In genomic region chr6:134208180-134208952, GRCm38 (mm10) we compare ENCODE assay signal across 8 mouse cellular contexts.
DNase-seq lines count a peak whose midpoint lies in the region; ATAC-seq and TF ChIP-seq lines count a peak whose summit lies in the region.

No protein-coding gene starts in this region.

- ATAC-seq in forebrain, postnatal 0 days: peak; percentile 42
- ATAC-seq in megakaryocyte-erythroid progenitor cell, adult 5-6 weeks (replicated peaks; ENCODE audit: low FRiP score, low TSS enrichment, poor library complexity, severe bottlenecking): peak; percentile 25; the same call in 1 of the 2 replicates
- ATAC-seq in granulocyte monocyte progenitor cell, adult 5-6 weeks (replicated peaks; ENCODE audit: poor library complexity, severe bottlenecking): no peak

- no peaks in the 10 kb centered on the region for H3K36me3 ChIP-seq in forebrain, postnatal 0 days (ENCODE audit: insufficient read depth)

- peak; percentile 18 to 28 for DNase-seq in adrenal gland, postnatal 36 days
- DNase-seq in adrenal gland, postnatal 10 days: no peak
- peak; percentile 31 for DNase-seq in 3T3-L1 (ENCODE audit: low read depth, low spot score)
- peak; percentile 24 for DNase-seq in forebrain, postnatal 0 days
- DNase-seq in right cerebral cortex, postnatal 4 days: no peak
- no peak for DNase-seq in c-Kit-positive CD71-positive TER-119-positive erythroid progenitor cells, embryonic 14.5 days (ENCODE audit: low spot score)

- peak overlapping the region; percentile 35 for H3K4me2 ChIP-seq in forebrain, postnatal 0 days (ENCODE audit: low read depth)

- H3K9ac ChIP-seq in forebrain, postnatal 0 days: no peak overlapping the region

- H3K4me3 ChIP-seq in forebrain, postnatal 0 days (ENCODE audit: low read depth, low read length): peak overlapping the region; percentile 7; the same call in 1 of the 2 replicates

- TF ChIP-seq CTCF in forebrain, postnatal 0 days (IDR thresholded peaks at IDR 0.05; ENCODE audit: low read depth): no peak

- H3K4me1 ChIP-seq in forebrain, postnatal 0 days (ENCODE audit: insufficient read depth): peaks cover 20% of the 10 kb centered on the region; the same call in 1 of the 2 replicates

- 21% methylated on average over 14 of the region's 14 CpGs for WGBS in forebrain, postnatal 0 days

- no peaks in the 10 kb centered on the region for H3K27me3 ChIP-seq in forebrain, postnatal 0 days (ENCODE audit: insufficient read depth, low read length)

- H3K27ac ChIP-seq in forebrain, postnatal 0 days (ENCODE audit: low read depth, low read length): peak overlapping the region; percentile 67

- H3K9me3 ChIP-seq in forebrain, postnatal 0 days (ENCODE audit: low read length): no peaks in the 10 kb centered on the region

Comparison
In these comparisons a context has a peak if more than half of its experiments do, and no peak if none do; other contexts are left out.
1. DNase-seq: peak in adrenal gland, postnatal 36 days (2 of 2), 3T3-L1 (single experiment) and forebrain, postnatal 0 days (single experiment); none in adrenal gland, postnatal 10 days (single experiment), right cerebral cortex, postnatal 4 days (single experiment) and c-Kit-positive CD71-positive TER-119-positive erythroid progenitor cells, embryonic 14.5 days (single experiment).